Mouse (Mus musculus): ENCODE results near the gene Nlrp6. TPM values are rescaled to one million over a fixed set of nuclear protein-coding genes. Genes with fewer than 3 reads are reported as not detected.
"Not testable (repeated sequence)": the region's sequence is repeated elsewhere in the genome, so short reads cannot be mapped to it uniquely, and the experiment has no call there.

Gene Nlrp6
- polyA plus RNA-seq, 1 experiment from 2014 or later: 0.14 TPM

DNA sequence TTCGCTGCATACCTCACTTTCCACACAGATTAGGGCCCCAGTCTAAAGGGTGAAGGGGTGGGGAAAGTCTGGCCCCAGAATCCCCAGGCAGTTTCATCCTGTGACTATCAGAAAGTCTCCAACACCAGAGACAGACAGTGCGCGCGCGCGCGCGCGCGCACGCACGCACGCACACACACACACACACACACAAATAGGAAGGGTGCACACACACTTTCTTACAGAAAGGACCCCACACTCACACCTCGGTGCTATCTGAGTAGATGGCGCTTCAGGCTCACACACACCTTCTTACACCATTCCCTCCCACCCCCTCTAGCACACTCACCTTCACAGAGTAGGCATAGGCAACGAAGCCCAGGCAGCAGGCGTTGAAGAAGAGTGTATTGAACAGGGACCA lies 34.6 kb downstream of the Nlrp6 start:
- Histone ChIP-seq H3K9me3 (no peaks in the 10 kb centered on the region), H3K4me1 (peaks cover 44% of the 10 kb centered on the region), H3K27ac (peak overlapping the region; percentile 86), H3K27me3 (ENCODE audit: insufficient read depth, poor library complexity, severe bottlenecking) (0 out of 2 replicates have a peak, but pooled peaks cover 11% of the 10 kb centered on the region), H3K36me3 (0 out of 2 replicates have a peak, but pooled peaks cover 6% of the 10 kb centered on the region), H3K4me3 (peak overlapping the region; percentile 66)
- no peak for DNase-seq (ENCODE audit: low spot score)
- 14% methylated on average over 17 of the region's 17 CpGs for WGBS

DNA sequence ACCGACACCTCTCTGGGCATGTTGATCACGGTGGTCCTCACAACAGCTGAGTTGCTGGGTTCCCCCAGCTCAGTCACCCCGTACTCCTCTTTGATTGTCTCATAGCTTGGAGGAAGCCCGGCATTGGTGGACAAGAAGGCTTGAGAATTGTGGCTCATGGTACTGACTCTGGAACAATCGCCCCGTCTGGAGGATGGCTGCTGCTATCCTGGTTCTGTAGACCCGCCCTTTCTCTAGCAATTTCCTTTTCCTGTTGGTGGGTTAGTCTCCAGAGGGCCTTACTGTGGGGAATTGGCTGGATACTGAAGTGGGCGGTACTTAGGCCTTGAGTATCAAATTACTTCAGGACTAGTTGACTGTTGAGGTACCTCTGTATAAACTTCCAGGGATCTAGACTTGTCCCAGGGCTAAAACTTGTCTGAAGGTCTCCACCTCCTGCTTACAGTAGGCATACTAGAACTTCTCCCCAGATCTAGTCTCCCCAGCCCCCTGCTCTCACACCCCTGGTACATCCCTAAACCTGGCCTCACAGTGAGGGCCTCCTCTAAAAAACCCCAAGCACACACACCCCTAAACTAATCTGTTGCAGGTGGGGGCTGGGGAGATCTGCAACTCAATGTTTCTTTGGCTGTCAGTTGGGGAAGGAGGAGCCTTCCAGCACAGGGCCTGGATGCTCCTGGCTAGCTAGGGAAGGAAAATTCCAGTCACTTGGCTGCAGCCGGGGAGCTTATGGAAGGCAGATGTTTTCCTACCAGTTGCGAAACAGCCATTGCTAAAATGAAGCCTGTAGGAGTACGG lies 35.3 kb downstream of the Nlrp6 start, which contains the start of the genes Gm45717 and Ifitm2:
Gene Gm45717, minus strand, starts transcription at position 180 of the 798 bp plus-strand sequence.
Gene Ifitm2, minus strand, starts transcription at position 230 of the 798 bp plus-strand sequence.
- WGBS: 10% methylated on average over 11 of the region's 11 CpGs
- Histone ChIP-seq H3K27ac (peak within 1 kb of the TSS; percentile 86), H3K27me3 (ENCODE audit: insufficient read depth, poor library complexity, severe bottlenecking) (0 out of 2 replicates have a peak, but pooled peaks cover 11% of the 10 kb centered on the region), H3K9me3 (no peaks in the 10 kb centered on the region), H3K4me3 (peak within 1 kb of the TSS; percentile 66), H3K36me3 (0 out of 2 replicates have a peak, but pooled peaks cover 6% of the 10 kb centered on the region), H3K4me1 (peaks cover 38% of the 10 kb centered on the region)
- DNase-seq (ENCODE audit: low spot score): peak; percentile 86

- H3K27ac ChIP-seq: peak overlapping the region; percentile 86
- DNase-seq (ENCODE audit: low spot score): no peak
- H3K9me3 ChIP-seq: no peaks in the 10 kb centered on the region
- H3K36me3 ChIP-seq: 0 out of 2 replicates have a peak, but pooled peaks cover 6% of the 10 kb centered on the region
- peaks cover 35% of the 10 kb centered on the region for H3K4me1 ChIP-seq
- no peak overlapping the region for H3K4me3 ChIP-seq
- 44% methylated on average over 6 of the region's 6 CpGs for WGBS
- H3K27me3 ChIP-seq (ENCODE audit: insufficient read depth, poor library complexity, severe bottlenecking): 0 out of 2 replicates have a peak, but pooled peaks cover 11% of the 10 kb centered on the region
Observed at GRCm38 (mm10) chr7:140956556-140956869, 35.8 kb downstream of the Nlrp6 start.

- H3K9me3 ChIP-seq: no peaks in the 10 kb centered on the region
- H3K4me3 ChIP-seq: no peak overlapping the region
- H3K27me3 ChIP-seq (ENCODE audit: insufficient read depth, poor library complexity, severe bottlenecking): peaks cover 11% of the 10 kb centered on the region; the same call in 1 of the 2 replicates
- no peaks in the 10 kb centered on the region for H3K36me3 ChIP-seq
- H3K27ac ChIP-seq: no peak overlapping the region
- no peak for DNase-seq (ENCODE audit: low spot score)
- WGBS: 15% methylated on average over 9 of the region's 9 CpGs
- H3K4me1 ChIP-seq: peaks cover 22% of the 10 kb centered on the region
Observed at GRCm38 (mm10) chr7:140959181-140959901, 38.6 kb downstream of the Nlrp6 start.

GRCm38 (mm10) chr7:140960026-140960425 lies 39.3 kb downstream of the Nlrp6 start:
- Histone ChIP-seq H3K4me3 (no peak overlapping the region), H3K9me3 (no peaks in the 10 kb centered on the region), H3K4me1 (peaks cover 15% of the 10 kb centered on the region), H3K36me3 (no peaks in the 10 kb centered on the region), H3K27me3 (ENCODE audit: insufficient read depth, poor library complexity, severe bottlenecking) (peaks cover 11% of the 10 kb centered on the region; the same call in 1 of the 2 replicates), H3K27ac (no peak overlapping the region)
- no peak for DNase-seq (ENCODE audit: low spot score)
- 75% methylated on average over 5 of the region's 5 CpGs for WGBS

GRCm38 (mm10) chr7:140961416-140961815 lies 40.7 kb downstream of the Nlrp6 start:
- WGBS: 65% methylated on average over 2 of the region's 2 CpGs
- no peak for DNase-seq (ENCODE audit: low spot score)
- peaks cover 14% of the 10 kb centered on the region for H3K27me3 ChIP-seq (ENCODE audit: insufficient read depth, poor library complexity, severe bottlenecking)
- no peak overlapping the region for H3K27ac ChIP-seq
- H3K4me1 ChIP-seq: peaks cover 2% of the 10 kb centered on the region; the same call in 1 of the 2 replicates
- no peak overlapping the region for H3K4me3 ChIP-seq
- H3K9me3 ChIP-seq: no peaks in the 10 kb centered on the region
- H3K36me3 ChIP-seq: no peaks in the 10 kb centered on the region

- no peak overlapping the region for H3K4me3 ChIP-seq
- H3K36me3 ChIP-seq: no peaks in the 10 kb centered on the region
- H3K4me1 ChIP-seq: peaks cover 3% of the 10 kb centered on the region; the same call in 1 of the 2 replicates
- no peak for DNase-seq (ENCODE audit: low spot score)
- no peak overlapping the region for H3K27ac ChIP-seq
- H3K27me3 ChIP-seq (ENCODE audit: insufficient read depth, poor library complexity, severe bottlenecking): peaks cover 27% of the 10 kb centered on the region
- 69% methylated on average over 2 of the region's 2 CpGs for WGBS
- no peaks in the 10 kb centered on the region for H3K9me3 ChIP-seq
Observed at GRCm38 (mm10) chr7:140962733-140963132, 42.0 kb downstream of the Nlrp6 start.

DNA sequence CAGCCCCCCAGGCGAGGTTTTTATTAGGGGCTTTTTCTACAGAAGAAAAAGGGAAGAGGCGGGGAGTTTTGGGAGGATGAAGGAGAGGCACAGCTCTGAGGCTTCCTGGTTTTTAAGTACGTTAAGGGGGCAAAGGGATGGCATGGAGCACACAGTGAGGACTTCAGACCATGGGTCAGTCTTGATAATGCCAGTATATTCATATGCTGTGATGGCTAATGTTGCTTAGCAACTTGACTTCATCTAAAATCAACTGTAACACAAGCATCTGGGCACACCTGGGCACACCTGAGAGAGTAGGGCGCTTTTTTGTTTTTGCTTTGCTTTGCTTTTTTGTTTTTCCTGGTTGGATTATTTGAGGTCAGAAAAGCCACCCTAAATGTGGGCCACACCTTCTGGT lies 46.2 kb downstream of the Nlrp6 start, which contains the start of gene Ifitm1:
Gene Ifitm1, plus strand, starts transcription at position 301 of the 400 bp plus-strand sequence.
- 80% methylated on average over 4 of the region's 4 CpGs for WGBS
- H3K27me3 ChIP-seq (ENCODE audit: insufficient read depth, poor library complexity, severe bottlenecking): peaks cover 57% of the 10 kb centered on the region

GRCm38 (mm10) chr7:140967862-140968591 lies 47.3 kb downstream of the Nlrp6 start:
- WGBS: 10% methylated on average over 14 of the region's 14 CpGs
- no peaks in the 10 kb centered on the region for H3K36me3 ChIP-seq
- no peak overlapping the region for H3K27ac ChIP-seq
- H3K4me1 ChIP-seq: peaks cover 30% of the 10 kb centered on the region
- no peak for DNase-seq (ENCODE audit: low spot score)
- H3K9me3 ChIP-seq: no peaks in the 10 kb centered on the region
- H3K27me3 ChIP-seq (ENCODE audit: insufficient read depth, poor library complexity, severe bottlenecking): peaks cover 59% of the 10 kb centered on the region
- H3K4me3 ChIP-seq: 0 out of 2 replicates have a peak overlapping the region, but pooled peaks have one; percentile 8

More for the DNA sequence above, 46.2 kb downstream of the Nlrp6 start, which contains the start of gene Ifitm1:
- no peak for DNase-seq (ENCODE audit: low spot score)
- no peak within 1 kb of the TSS for H3K27ac ChIP-seq
- peaks cover 30% of the 10 kb centered on the region for H3K4me1 ChIP-seq
- H3K9me3 ChIP-seq: no peaks in the 10 kb centered on the region
- H3K36me3 ChIP-seq: no peaks in the 10 kb centered on the region
- H3K4me3 ChIP-seq: 0 out of 2 replicates have a peak within 1 kb of the TSS, but pooled peaks have one; percentile 8

DNA sequence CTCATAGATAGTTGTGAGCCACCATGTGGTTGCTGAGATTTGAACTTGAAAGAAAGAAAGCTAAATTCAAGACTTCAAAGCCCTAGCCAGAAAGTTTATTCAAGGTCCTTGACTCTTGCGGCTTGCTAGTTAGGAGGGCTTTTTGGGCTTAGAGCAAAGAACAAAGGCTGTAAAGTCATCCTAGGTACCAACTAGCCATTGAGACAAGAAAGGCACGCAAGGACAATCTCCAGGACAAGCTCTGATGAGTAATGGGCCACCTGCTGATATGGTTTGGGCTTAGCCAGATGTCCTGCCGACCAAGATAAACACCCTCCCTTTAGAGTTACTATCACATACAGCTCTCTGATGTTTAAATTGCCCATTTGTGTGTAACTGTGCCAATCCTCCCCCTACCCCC lies 48.0 kb downstream of the Nlrp6 start:
- 14% methylated on average over 3 of the region's 3 CpGs for WGBS
- DNase-seq (ENCODE audit: low spot score); H3K27ac ChIP-seq; H3K9me3 ChIP-seq; H3K36me3 ChIP-seq; H3K4me3 ChIP-seq: not testable (repeated sequence)
- H3K27me3 ChIP-seq (ENCODE audit: insufficient read depth, poor library complexity, severe bottlenecking): peaks cover 65% of the 10 kb centered on the region
- peaks cover 30% of the 10 kb centered on the region for H3K4me1 ChIP-seq

GRCm38 (mm10) chr7:140970931-140971330 lies 50.2 kb downstream of the Nlrp6 start:
- Histone ChIP-seq H3K4me1 (peaks cover 37% of the 10 kb centered on the region), H3K27me3 (ENCODE audit: insufficient read depth, poor library complexity, severe bottlenecking) (peaks cover 80% of the 10 kb centered on the region), H3K9me3 (no peaks in the 10 kb centered on the region), H3K4me3 (no peak overlapping the region; the same call in 1 of the 2 replicates), H3K27ac (no peak overlapping the region; the same call in 1 of the 2 replicates), H3K36me3 (no peaks in the 10 kb centered on the region)
- WGBS: 10% methylated on average over 7 of the region's 7 CpGs
- DNase-seq (ENCODE audit: low spot score): no peak

DNA sequence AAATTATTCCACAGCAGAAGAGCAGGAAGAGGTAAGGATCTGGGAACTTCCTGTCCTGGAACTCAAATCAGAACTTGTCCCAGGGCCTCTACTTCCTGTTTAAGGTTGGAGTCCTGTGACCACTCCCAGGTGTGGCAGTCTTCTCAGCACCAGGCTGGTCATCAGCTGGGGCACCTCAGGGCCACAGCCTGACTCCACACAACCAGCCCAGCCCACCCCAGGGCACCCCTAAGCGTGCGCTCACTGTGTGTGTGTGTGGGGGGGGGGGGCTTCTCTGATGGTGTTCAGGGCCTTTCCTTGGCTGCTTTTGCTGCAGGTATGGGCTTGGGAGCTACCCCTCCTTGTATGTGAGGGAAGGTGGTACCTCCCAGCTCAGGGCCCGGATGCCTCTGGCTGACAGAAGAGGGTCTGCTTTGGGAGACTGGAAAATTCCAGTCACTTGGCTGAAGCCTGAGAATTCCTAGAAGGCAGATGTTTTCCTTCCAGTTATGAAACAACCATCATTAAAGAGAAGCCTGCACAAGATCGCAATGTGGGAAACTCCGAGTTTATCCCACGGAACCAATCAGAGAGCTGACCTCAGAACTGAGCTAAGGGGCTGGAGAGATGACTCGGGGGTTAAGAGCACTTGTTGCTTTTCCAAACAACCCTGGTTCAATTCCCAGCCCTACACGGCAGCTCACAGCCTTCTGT lies 50.9 kb downstream of the Nlrp6 start:
- no peak for DNase-seq (ENCODE audit: low spot score)
- peak overlapping the region; percentile 47; the same call in 1 of the 2 replicates for H3K27ac ChIP-seq

More for the DNA sequence above, 50.9 kb downstream of the Nlrp6 start:
- peaks cover 75% of the 10 kb centered on the region for H3K27me3 ChIP-seq (ENCODE audit: insufficient read depth, poor library complexity, severe bottlenecking)
- H3K4me1 ChIP-seq: peaks cover 37% of the 10 kb centered on the region
- no peaks in the 10 kb centered on the region for H3K36me3 ChIP-seq
- no peak overlapping the region for H3K4me3 ChIP-seq
- 62% methylated on average over 8 of the region's 8 CpGs for WGBS
- no peaks in the 10 kb centered on the region for H3K9me3 ChIP-seq
